Mouse (Mus musculus) heart, postnatal 0 days (tissue): ENCODE results near the gene Speer4c. TPM values are rescaled to one million over a fixed set of nuclear protein-coding genes. Genes with fewer than 3 reads are reported as not detected.
"Not testable (repeated sequence)": the region's sequence is repeated elsewhere in the genome, so short reads cannot be mapped to it uniquely, and the experiment has no call there.

ENCODE experiments used
- ATAC-seq: fragments of 200-750 bp; cut with Nextera tagmentation; 2 replicates; pipeline ENCODE4 v1.8.0; 2017; ENCODE audit warnings: low read depth, moderate number of reproducible peaks, moderate library complexity; ENCODE audit not compliant: insufficient read depth
- DNase-seq: peaks from one replicate; pipeline ENCODE4 v3.0.0-alpha.2; 2016; ENCODE audit warnings: low spot score
- H3K27ac ChIP-seq: fragments of 300-500 bp; sonication (generic); 2 replicates; pipeline ENCODE4 v1.5.1; 2014; ENCODE audit warnings: low read depth, mild to moderate bottlenecking
- H3K27me3 ChIP-seq: fragments of 300-500 bp; sonication (generic); 2 replicates; pipeline ENCODE4 v1.6.1; 2014; ENCODE audit warnings: low read length, mixed read lengths; ENCODE audit not compliant: control insufficient read depth, insufficient read depth
- H3K36me3 ChIP-seq: fragments of 300-500 bp; sonication (generic); replicated peaks from 2 replicates; pipeline ENCODE4 v1.6.1; 2014; ENCODE audit warnings: low read length, mixed read lengths; ENCODE audit not compliant: control insufficient read depth, insufficient read depth
- H3K4me1 ChIP-seq: fragments of 300-500 bp; sonication (generic); 2 replicates; pipeline ENCODE4 v1.6.1; 2014; ENCODE audit warnings: antibody characterized with exemption; ENCODE audit not compliant: control insufficient read depth, insufficient read depth
- H3K4me2 ChIP-seq: fragments of 300-500 bp; sonication (generic); 2 replicates; pipeline ENCODE4 v1.6.1; 2014; ENCODE audit warnings: low read depth, mild to moderate bottlenecking, low read length, moderate library complexity
- H3K4me3 ChIP-seq: fragments of 300-500 bp; sonication (generic); 2 replicates; pipeline ENCODE4 v1.5.1; 2014; ENCODE audit warnings: low read depth, low read length
- H3K9ac ChIP-seq: fragments of 300-500 bp; sonication (generic); replicated peaks from 2 replicates; pipeline ENCODE4 v1.6.1; 2014; ENCODE audit warnings: low read depth, low read length, mixed read lengths
- H3K9me3 ChIP-seq: fragments of 300-500 bp; sonication (generic); replicated peaks from 2 replicates; pipeline ENCODE4 v1.6.1; 2016; ENCODE audit warnings: low read length; ENCODE audit not compliant: control insufficient read depth
- WGBS: fragments of 180-500 bp; shearing (Covaris S2); extraction: QIAGEN DNeasy Blood & Tissue Kit; methylation state at CpG from one replicate; pipeline ENCODE4 v1.1.7; 2014; 5-methylcytosine and 5-hydroxymethylcytosine counted together
- polyA plus RNA-seq: library from polyadenylated mRNA; unstranded; fragments of >200 nt; fragmentation: Nextera tagmentation; extraction: Ambion mirVana; gene quantifications from 2 replicates; pipeline ENCODE4 v1.2.1, GENCODE M21; 2015
- total RNA-seq: library from RNA; depleted of rRNA; stranded (reverse); fragments of >200 nt; gene quantifications from 2 replicates; pipeline ENCODE4 v1.2.3, GENCODE M21; 2014; ENCODE audit warnings: low replicate concordance

Speer4c gene
- total and polyA plus RNA-seq, 2 experiments from 2014 or later, result 0.15 TPM; not detected in 1

- H3K4me3 ChIP-seq, H3K9ac ChIP-seq, H3K27me3 ChIP-seq, H3K9me3 ChIP-seq, H3K4me1 ChIP-seq, H3K27ac ChIP-seq, H3K4me2 ChIP-seq, DNase-seq, H3K36me3 ChIP-seq: not testable (repeated sequence)
- peak; percentile 58; the same call in 1 of the 2 replicates for ATAC-seq
- 44% methylated on average over 4 of the region's 4 CpGs for WGBS
Observed at GRCm38 (mm10) chr5:15688874-15689658, 25.0 kb downstream of the Speer4c start.

DNA sequence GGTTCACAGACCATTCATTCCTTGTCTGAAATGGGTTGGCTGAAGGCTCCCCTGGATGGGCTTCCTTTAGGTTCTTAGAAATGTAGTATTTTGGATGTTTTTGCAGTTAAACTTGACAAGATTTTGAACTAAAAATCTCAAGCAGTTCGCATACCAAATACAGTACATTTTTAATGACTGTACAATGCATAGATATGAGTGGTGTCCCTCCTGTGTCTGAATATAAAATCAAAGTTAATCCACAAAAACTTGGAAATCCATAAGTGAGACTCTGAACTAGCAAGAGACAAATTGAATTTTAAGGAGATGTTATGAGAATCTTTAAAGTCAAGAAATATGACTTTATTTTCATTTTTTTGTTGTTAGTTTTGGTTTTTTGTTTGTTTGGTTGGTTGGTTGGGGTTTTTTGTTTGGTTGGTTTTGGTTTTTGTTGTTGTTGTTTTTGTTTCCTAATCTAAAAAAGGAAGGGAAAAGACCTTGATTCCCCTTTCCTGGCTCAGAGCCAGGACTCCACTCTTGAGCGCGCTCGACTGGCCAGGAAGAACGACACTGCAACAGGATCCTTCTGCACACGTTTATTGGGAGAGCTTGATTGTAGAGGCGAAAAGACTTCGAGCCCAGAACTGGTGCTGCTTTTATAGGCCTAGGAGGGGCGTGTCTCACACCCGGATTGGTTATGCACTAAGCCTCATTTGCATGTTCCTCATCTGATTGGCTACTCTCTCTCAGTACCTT lies 32.6 kb downstream of the Speer4c start:
- not testable (repeated sequence) for DNase-seq, H3K9ac ChIP-seq, H3K27me3 ChIP-seq, H3K4me2 ChIP-seq, H3K9me3 ChIP-seq, H3K4me1 ChIP-seq, H3K27ac ChIP-seq, H3K36me3 ChIP-seq, H3K4me3 ChIP-seq
- peak; percentile 39; the same call in 1 of the 2 replicates for ATAC-seq
- WGBS, result 72% methylated on average over 7 of the region's 10 CpGs

GRCm38 (mm10) chr5:15679980-15680949 lies 33.8 kb downstream of the Speer4c start:
- not testable (repeated sequence) for H3K27ac ChIP-seq, H3K27me3 ChIP-seq, H3K9me3 ChIP-seq, H3K4me3 ChIP-seq, H3K9ac ChIP-seq, H3K4me2 ChIP-seq, H3K36me3 ChIP-seq, H3K4me1 ChIP-seq
- DNase-seq, result peak; percentile 4
- WGBS, result 60% methylated on average over 13 of the region's 13 CpGs
- ATAC-seq, result 0 out of 2 replicates have a peak, but pooled peaks have one; percentile 8

- 47% methylated on average over 2 of the region's 2 CpGs for WGBS
- not testable (repeated sequence) for H3K4me3 ChIP-seq, H3K9ac ChIP-seq, H3K4me2 ChIP-seq, H3K4me1 ChIP-seq, H3K27me3 ChIP-seq, H3K9me3 ChIP-seq, H3K27ac ChIP-seq, H3K36me3 ChIP-seq, ATAC-seq
- DNase-seq, result peak; percentile 5
Observed at GRCm38 (mm10) chr5:15678907-15679306, 35.2 kb downstream of the Speer4c start.

DNA sequence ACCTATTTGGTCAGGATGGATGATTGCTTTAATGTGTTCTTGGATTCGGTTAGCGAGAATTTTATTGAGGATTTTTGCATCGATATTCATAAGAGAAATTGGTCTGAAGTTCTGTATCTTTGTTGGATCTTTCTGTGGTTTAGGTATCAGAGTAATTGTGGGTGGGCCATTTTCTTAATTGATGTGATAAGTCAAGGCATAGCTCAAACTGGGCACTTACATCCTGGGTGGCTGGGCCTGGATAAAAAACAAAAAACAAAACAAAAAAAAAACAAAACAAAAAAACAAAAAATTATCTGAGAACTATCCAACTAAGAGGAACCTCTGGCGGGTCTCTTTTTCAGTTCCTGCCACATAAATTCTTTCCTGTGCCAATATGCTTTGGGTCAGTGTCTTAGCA lies 36.3 kb downstream of the Speer4c start:
- H3K36me3 ChIP-seq, H3K4me1 ChIP-seq, H3K27me3 ChIP-seq, H3K4me3 ChIP-seq, H3K9ac ChIP-seq, H3K9me3 ChIP-seq, DNase-seq, H3K4me2 ChIP-seq, H3K27ac ChIP-seq: not testable (repeated sequence)
- 79% methylated on average over 2 of the region's 4 CpGs for WGBS
- ATAC-seq, result peak; percentile 74; the same call in 1 of the 2 replicates

- 81% methylated on average over 5 of the region's 8 CpGs for WGBS
- H3K9ac ChIP-seq, result not testable (repeated sequence)
- peak; percentile 49; the same call in 1 of the 2 replicates for ATAC-seq
Observed at GRCm38 (mm10) chr5:15674429-15675244, 39.4 kb downstream of the Speer4c start.

GRCm38 (mm10) chr5:15673989-15674388 lies 40.1 kb downstream of the Speer4c start:
- ATAC-seq, H3K27ac ChIP-seq, H3K4me2 ChIP-seq, H3K9ac ChIP-seq, H3K4me1 ChIP-seq, H3K36me3 ChIP-seq, H3K4me3 ChIP-seq, DNase-seq, H3K27me3 ChIP-seq: not testable (repeated sequence)
- 72% methylated on average over 2 of the region's 2 CpGs for WGBS
- peaks cover 10% of the 10 kb centered on the region for H3K9me3 ChIP-seq

More at GRCm38 (mm10) chr5:15674429-15675244, 39.4 kb downstream of the Speer4c start:
- not testable (repeated sequence) for H3K27me3 ChIP-seq, H3K4me2 ChIP-seq, H3K36me3 ChIP-seq, H3K4me3 ChIP-seq, H3K4me1 ChIP-seq, DNase-seq, H3K27ac ChIP-seq
- H3K9me3 ChIP-seq, result peaks cover 10% of the 10 kb centered on the region
